Mouse (Mus musculus) testis, postnatal 10 days (tissue): ENCODE measurements around the gene Rgs9.
"Not testable (repeated sequence)": the region's sequence is repeated elsewhere in the genome, so short reads cannot be mapped to it uniquely, and the experiment has no call there.

ENCODE experiments used
- DNase-seq: peaks from one replicate; pipeline ENCODE4 v3.0.0; 2021; ENCODE audit warnings: low spot score

Rgs9 gene

GRCm38 (mm10) chr11:109297710-109298375, at the start of gene Rgs9:
Gene Rgs9 (minus strand): TSS chr11:109298129.
- DNase-seq, result peak; percentile 96

- peak; percentile 90 for DNase-seq
Measured at GRCm38 (mm10) chr11:109347242-109347959, 49.5 kb upstream of the Rgs9 start.

GRCm38 (mm10) chr11:109343991-109344599, 46.2 kb upstream of the Rgs9 start:
- peak; percentile 81 for DNase-seq

GRCm38 (mm10) chr11:109343558-109343957, 45.6 kb upstream of the Rgs9 start:
- no peak for DNase-seq

GRCm38 (mm10) chr11:109342666-109343065, 44.7 kb upstream of the Rgs9 start:
- DNase-seq, result not testable (repeated sequence)

- DNase-seq, result no peak
Measured at GRCm38 (mm10) chr11:109340541-109340940, 42.6 kb upstream of the Rgs9 start.

GRCm38 (mm10) chr11:109339155-109339938, 41.4 kb upstream of the Rgs9 start:
- DNase-seq, result no peak

GRCm38 (mm10) chr11:109335890-109336289, 38.0 kb upstream of the Rgs9 start:
- DNase-seq, result no peak

- DNase-seq, result no peak
Measured at GRCm38 (mm10) chr11:109334773-109335172, 36.8 kb upstream of the Rgs9 start.

GRCm38 (mm10) chr11:109332722-109333121, 34.8 kb upstream of the Rgs9 start:
- DNase-seq, result no peak

- DNase-seq, result peak; percentile 96
Measured at GRCm38 (mm10) chr11:109331424-109331824, 33.5 kb upstream of the Rgs9 start.

- DNase-seq, result no peak
Measured at GRCm38 (mm10) chr11:109330706-109331393, 32.9 kb upstream of the Rgs9 start.

- DNase-seq, result no peak
Measured at GRCm38 (mm10) chr11:109329331-109329730, 31.4 kb upstream of the Rgs9 start.

GRCm38 (mm10) chr11:109327952-109328351, 30.0 kb upstream of the Rgs9 start:
- DNase-seq, result no peak

- DNase-seq, result peak; percentile 27
Measured at GRCm38 (mm10) chr11:109327381-109327780, 29.5 kb upstream of the Rgs9 start.

GRCm38 (mm10) chr11:109326270-109326669, 28.3 kb upstream of the Rgs9 start:
- no peak for DNase-seq

- DNase-seq, result peak; percentile 55
Measured at GRCm38 (mm10) chr11:109320361-109320933, 22.5 kb upstream of the Rgs9 start.

GRCm38 (mm10) chr11:109319946-109320345, 22.0 kb upstream of the Rgs9 start:
- DNase-seq, result no peak

GRCm38 (mm10) chr11:109319471-109319870, 21.5 kb upstream of the Rgs9 start:
- DNase-seq, result no peak

GRCm38 (mm10) chr11:109316921-109317320, 19.0 kb upstream of the Rgs9 start:
- DNase-seq, result peak; percentile 61

GRCm38 (mm10) chr11:109311885-109312605, 14.1 kb upstream of the Rgs9 start:
- peak; percentile 77 for DNase-seq
